Mouse (Mus musculus) embryo, embryonic 11 days (tissue): Measurements from ENCODE around the gene Lrrc19.
A peak's percentile ranks its signal among the peaks of the same experiment; 100 is the strongest.
"Not testable (repeated sequence)": the region's sequence is repeated elsewhere in the genome, so short reads cannot be mapped to it uniquely, and the experiment has no call there.

ENCODE experiments used
- DNase-seq: peaks from one replicate; pipeline ENCODE4 v3.0.0-alpha.2; 2015

Gene Lrrc19

GRCm38 (mm10) chr4:94649920-94650319 is at the start of gene Lrrc19:
Gene Lrrc19, minus strand, starts transcription at chr4:94650144.
- DNase-seq: no peak

GRCm38 (mm10) chr4:94696368-94696767 is 46.4 kb upstream of the Lrrc19 start:
- no peak for DNase-seq

- DNase-seq: no peak
These were observed 42.2 kb upstream of the Lrrc19 start for GRCm38 (mm10) chr4:94692175-94692574.

GRCm38 (mm10) chr4:94691078-94691477 is 41.1 kb upstream of the Lrrc19 start:
- no peak for DNase-seq

- DNase-seq: not testable (repeated sequence)
These were observed 39.9 kb upstream of the Lrrc19 start for GRCm38 (mm10) chr4:94689804-94690203.

GRCm38 (mm10) chr4:94683305-94683704 is 33.4 kb upstream of the Lrrc19 start:
- no peak for DNase-seq

GRCm38 (mm10) chr4:94682029-94682428 is 32.1 kb upstream of the Lrrc19 start:
- DNase-seq: no peak

GRCm38 (mm10) chr4:94681181-94681580 is 31.2 kb upstream of the Lrrc19 start:
- no peak for DNase-seq

- no peak for DNase-seq
These were observed 30.7 kb upstream of the Lrrc19 start for GRCm38 (mm10) chr4:94680662-94681061.

- DNase-seq: peak; percentile 48
These were observed 19.8 kb upstream of the Lrrc19 start for GRCm38 (mm10) chr4:94669718-94670117.

GRCm38 (mm10) chr4:94650426-94651175 is 657 bp upstream of the Lrrc19 start:
- not testable (repeated sequence) for DNase-seq

GRCm38 (mm10) chr4:94643141-94643540 is 6.8 kb downstream of the Lrrc19 start:
- DNase-seq: no peak

- no peak for DNase-seq
These were observed 29.9 kb downstream of the Lrrc19 start for GRCm38 (mm10) chr4:94620077-94620476.

- no peak for DNase-seq
These were observed 35.3 kb downstream of the Lrrc19 start for GRCm38 (mm10) chr4:94614627-94615006.

- peak; percentile 98 for DNase-seq
These were observed 35.8 kb downstream of the Lrrc19 start, which contains the start of gene Ift74 for GRCm38 (mm10) chr4:94613972-94614626. Gene Ift74, plus strand, starts transcription at chr4:94614491.

- DNase-seq: no peak
These were observed 39.6 kb downstream of the Lrrc19 start for GRCm38 (mm10) chr4:94610339-94610738.

GRCm38 (mm10) chr4:94605591-94605990 is 44.4 kb downstream of the Lrrc19 start:
- no peak for DNase-seq

GRCm38 (mm10) chr4:94604452-94605019 is 45.4 kb downstream of the Lrrc19 start:
- DNase-seq: no peak

- peak; percentile 96 for DNase-seq
These were observed 46.8 kb downstream of the Lrrc19 start, which contains the start of gene Plaa for GRCm38 (mm10) chr4:94603031-94603629. Gene Plaa, minus strand, starts transcription at chr4:94603244.

GRCm38 (mm10) chr4:94602496-94603030 is 47.4 kb downstream of the Lrrc19 start:
- no peak for DNase-seq

GRCm38 (mm10) chr4:94601395-94601794 is 48.5 kb downstream of the Lrrc19 start:
- DNase-seq: peak; percentile 1

- no peak for DNase-seq
These were observed 57.2 kb downstream of the Lrrc19 start for GRCm38 (mm10) chr4:94592709-94593108.

- no peak for DNase-seq
These were observed 58.1 kb downstream of the Lrrc19 start for GRCm38 (mm10) chr4:94591765-94592381.
